Mouse (Mus musculus) neural tube, embryonic 15.5 days (tissue): ENCODE measurements at regions not wholly inside any gene's neighbourhood (a gene's known extent, or its start where the extent isn't known, plus 50 kb on each side); places are given as distances from the start of the nearest gene placed in this dataset.
A peak's percentile ranks its signal among the peaks of the same experiment; 100 is the strongest.

Experiments
- ATAC-seq: fragments of 200-750 bp; cut with Nextera tagmentation; 2 replicates; pipeline ENCODE4 v1.8.0; 2017; ENCODE audit warnings: mild to moderate bottlenecking, moderate TSS enrichment, moderate library complexity; ENCODE audit not compliant: low FRiP score
- H3K27ac ChIP-seq: fragments of 300-500 bp; sonication (generic); replicated peaks from 2 replicates; pipeline ENCODE4 v1.5.1; 2015; ENCODE audit warnings: mild to moderate bottlenecking, inconsistent platforms
- H3K27me3 ChIP-seq: fragments of 300-500 bp; sonication (generic); replicated peaks from 2 replicates; pipeline ENCODE4 v1.6.1; 2015; ENCODE audit warnings: inconsistent platforms
- H3K36me3 ChIP-seq: fragments of 300-500 bp; sonication (generic); 2 replicates; pipeline ENCODE4 v1.6.1; 2015; ENCODE audit warnings: inconsistent platforms
- H3K4me1 ChIP-seq: fragments of 300-500 bp; sonication (generic); 2 replicates; pipeline ENCODE4 v1.6.1; 2015; ENCODE audit warnings: inconsistent platforms
- H3K4me2 ChIP-seq: fragments of 300-500 bp; sonication (generic); 2 replicates; pipeline ENCODE4 v1.6.1; 2015; ENCODE audit warnings: inconsistent platforms, mild to moderate bottlenecking, moderate library complexity
- H3K4me3 ChIP-seq: fragments of 300-500 bp; sonication (generic); replicated peaks from 2 replicates; pipeline ENCODE4 v1.5.1; 2015; ENCODE audit warnings: mild to moderate bottlenecking, inconsistent platforms
- H3K9ac ChIP-seq: fragments of 300-500 bp; sonication (generic); replicated peaks from 2 replicates; pipeline ENCODE4 v1.6.1; 2015; ENCODE audit warnings: mild to moderate bottlenecking, inconsistent platforms
- H3K9me3 ChIP-seq: fragments of 300-500 bp; sonication (generic); replicated peaks from 2 replicates; pipeline ENCODE4 v1.6.1; 2016; ENCODE audit warnings: inconsistent platforms
- WGBS: fragments of 180-500 bp; shearing (Covaris S2); methylation state at CpG from one replicate; pipeline ENCODE4 v1.1.7; 2015; ENCODE audit warnings: mixed read lengths; 5-methylcytosine and 5-hydroxymethylcytosine counted together

DNA sequence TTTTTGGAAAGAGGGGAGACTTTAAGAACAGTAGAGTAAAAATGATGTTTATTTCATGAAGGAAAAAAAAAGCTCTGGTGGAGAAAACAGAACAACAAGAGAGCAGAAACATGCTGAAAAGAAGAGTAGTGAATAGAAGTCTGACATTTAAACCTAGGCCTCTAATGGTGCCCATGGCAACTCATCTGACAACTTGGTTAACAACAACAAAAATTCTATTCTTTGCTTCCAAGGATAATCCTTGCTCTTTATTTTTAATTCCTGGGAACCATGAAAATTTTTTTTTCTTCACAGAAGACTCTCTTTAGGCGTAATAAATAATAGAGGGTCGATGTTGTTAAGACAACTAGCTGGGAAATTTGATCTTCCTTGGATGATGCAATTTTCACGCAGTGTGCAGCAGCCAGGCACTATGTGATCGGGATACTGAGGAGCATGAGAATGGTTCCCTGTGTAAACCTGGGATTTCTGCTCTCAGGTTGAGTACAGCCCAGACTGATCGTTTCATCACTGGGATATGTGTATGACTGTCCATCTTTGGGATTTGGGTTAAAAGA lies 120.4 kb upstream of the Ndst3 start:
- Histone ChIP-seq H3K4me1 (no peaks in the 10 kb centered on the region), H3K36me3 (no peaks in the 10 kb centered on the region), H3K27ac (no peak overlapping the region), H3K9ac (no peak overlapping the region), H3K4me2 (no peak overlapping the region), H3K27me3 (no peaks in the 10 kb centered on the region), H3K9me3 (0 out of 2 replicates have a peak, but pooled peaks cover 3% of the 10 kb centered on the region), H3K4me3 (no peak overlapping the region)
- 0 out of 2 replicates have a peak, but pooled peaks have one; percentile 31 for ATAC-seq
- 31% methylated on average over 5 of the region's 5 CpGs for WGBS

DNA sequence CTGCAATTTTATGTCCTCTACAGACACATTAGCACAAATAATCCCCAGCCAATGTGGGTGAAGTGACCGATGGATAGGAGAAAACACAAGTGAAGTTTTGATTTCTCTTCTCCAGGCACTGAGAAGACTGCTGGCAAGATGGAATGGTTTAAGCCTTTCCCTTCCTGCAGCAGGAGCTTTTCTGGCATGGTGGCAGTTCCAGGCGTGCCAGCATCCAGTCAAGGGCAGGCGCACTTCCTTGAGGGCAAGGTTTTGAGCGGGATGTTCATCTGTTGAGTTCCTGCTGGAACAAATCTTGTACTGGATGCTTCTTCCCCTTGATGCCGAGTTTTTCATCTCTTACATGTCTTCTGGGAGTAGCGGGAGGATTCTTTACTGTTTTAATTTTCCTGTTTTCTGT lies 138.1 kb upstream of the Ndst3 start:
- Histone ChIP-seq H3K9me3 (no peaks in the 10 kb centered on the region), H3K27me3 (no peaks in the 10 kb centered on the region)
- 85% methylated on average over 6 of the region's 6 CpGs for WGBS

DNA sequence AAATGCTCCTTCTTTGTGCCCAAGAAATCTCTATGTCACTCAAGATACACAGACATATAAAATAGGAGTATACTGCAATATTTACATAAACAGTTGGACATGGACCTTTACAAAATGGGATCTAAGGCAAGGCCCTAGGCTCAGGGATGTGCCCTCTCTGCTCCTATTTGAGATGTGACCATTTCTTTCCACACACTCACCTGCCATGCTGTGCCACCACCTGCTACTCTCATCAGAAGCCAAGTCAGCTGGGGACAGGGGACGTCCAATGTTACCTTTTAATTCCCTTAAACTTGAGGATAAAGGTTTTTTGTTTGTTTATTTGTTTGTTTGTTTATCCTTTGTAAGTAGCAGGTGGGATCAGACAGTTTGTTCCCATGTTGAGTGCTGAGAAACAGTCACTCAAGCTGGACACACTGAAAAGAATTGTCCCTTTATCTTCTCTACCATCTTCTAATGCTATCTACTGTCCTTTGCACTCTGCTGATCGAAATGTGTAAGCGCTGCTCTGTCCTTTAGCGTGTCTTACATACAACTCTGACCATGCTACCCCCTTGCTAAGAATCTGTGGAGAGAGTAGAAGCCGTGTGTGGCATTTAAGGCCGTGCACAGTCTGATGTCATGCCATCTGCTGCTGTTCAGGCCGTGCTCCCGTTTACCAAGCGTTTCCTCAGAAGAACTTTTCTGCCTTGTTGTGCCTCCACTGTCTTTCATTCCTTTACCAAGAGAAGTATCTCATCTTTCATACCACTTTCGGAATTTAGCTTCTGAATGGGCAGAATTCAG lies 147.9 kb upstream of the Ndst3 start:
- Histone ChIP-seq H3K9me3 (no peaks in the 10 kb centered on the region), H3K27ac (no peak overlapping the region), H3K4me1 (no peaks in the 10 kb centered on the region), H3K36me3 (no peaks in the 10 kb centered on the region), H3K9ac (no peak overlapping the region), H3K4me2 (no peak overlapping the region), H3K4me3 (no peak overlapping the region), H3K27me3 (no peaks in the 10 kb centered on the region)
- ATAC-seq = no peak
- WGBS = 88% methylated on average over 10 of the region's 10 CpGs

More for the DNA sequence above, 138.1 kb upstream of the Ndst3 start:
- H3K4me2 ChIP-seq = no peak overlapping the region
- no peak for ATAC-seq
- no peak overlapping the region for H3K4me3 ChIP-seq
- no peaks in the 10 kb centered on the region for H3K36me3 ChIP-seq
- no peaks in the 10 kb centered on the region for H3K4me1 ChIP-seq
- H3K27ac ChIP-seq = no peak overlapping the region
- H3K9ac ChIP-seq = no peak overlapping the region

DNA sequence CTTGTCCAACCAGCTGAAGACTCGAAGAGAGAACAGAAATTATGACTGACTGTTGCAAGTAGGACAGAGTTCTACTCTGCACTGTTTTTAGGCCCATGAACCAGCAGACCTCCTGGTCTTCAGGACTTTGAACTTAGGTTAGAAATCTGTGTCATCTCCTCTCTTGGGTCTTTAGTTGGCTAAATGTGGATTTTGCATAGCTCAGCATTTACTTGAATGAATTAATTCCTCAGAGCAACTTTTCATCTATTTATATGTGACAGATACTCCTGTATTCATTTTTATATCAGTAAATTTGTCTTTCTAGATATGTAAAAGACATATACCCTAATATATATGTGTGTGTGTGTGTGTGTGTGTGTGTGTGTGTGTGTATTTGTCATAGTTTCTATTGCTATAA lies 155.9 kb upstream of the Ndst3 start:
- WGBS = 85% methylated on average over 1 of the region's 1 CpGs
- Histone ChIP-seq H3K9me3 (no peaks in the 10 kb centered on the region), H3K4me1 (no peaks in the 10 kb centered on the region), H3K4me2 (no peak overlapping the region), H3K27ac (no peak overlapping the region), H3K4me3 (no peak overlapping the region), H3K36me3 (no peaks in the 10 kb centered on the region), H3K27me3 (no peaks in the 10 kb centered on the region), H3K9ac (no peak overlapping the region)
- no peak for ATAC-seq

DNA sequence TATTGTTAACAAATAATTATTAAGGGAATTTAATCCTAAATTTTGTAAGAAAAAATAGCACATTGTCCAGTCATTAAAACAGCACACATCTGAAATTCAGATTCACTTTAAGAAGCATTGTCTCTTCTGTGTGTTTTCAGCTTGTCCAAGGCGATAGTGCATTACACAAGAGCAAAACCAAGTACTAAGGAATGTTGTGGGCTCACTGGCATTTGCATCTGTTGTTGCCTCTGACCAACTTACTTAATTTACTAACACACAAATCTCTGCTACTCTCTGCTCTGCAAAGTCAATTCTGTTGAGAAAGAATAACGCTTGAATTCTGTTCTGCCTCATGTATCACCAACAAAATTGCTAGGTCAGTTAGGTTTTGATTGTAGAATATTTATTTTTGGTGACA lies 158.0 kb upstream of the Ndst3 start:
- ATAC-seq = no peak

DNA sequence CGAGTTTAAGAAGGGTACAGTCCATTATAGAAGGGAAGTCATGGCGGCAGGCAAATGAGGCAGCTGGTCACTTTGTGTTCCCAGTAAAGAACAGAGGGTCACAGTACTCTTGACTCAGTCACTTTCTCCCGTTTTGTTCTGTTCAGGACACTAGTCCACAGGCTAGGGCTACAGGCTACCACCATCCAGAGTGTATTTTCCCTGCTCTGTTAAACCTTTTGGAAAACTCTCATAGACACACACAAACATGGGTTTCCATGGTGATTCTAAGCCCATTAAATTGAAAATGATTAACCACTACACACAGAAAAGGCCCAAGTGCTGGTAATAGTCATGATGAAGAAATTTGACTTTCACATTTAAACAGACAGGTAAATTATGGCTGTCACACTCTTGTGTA lies 162.2 kb upstream of the Ndst3 start:
- no peaks in the 10 kb centered on the region for H3K9me3 ChIP-seq
- H3K27me3 ChIP-seq = no peaks in the 10 kb centered on the region
- 68% methylated on average over 3 of the region's 3 CpGs for WGBS
- H3K27ac ChIP-seq = no peak overlapping the region
- H3K4me3 ChIP-seq = no peak overlapping the region
- ATAC-seq = no peak
- H3K4me1 ChIP-seq = no peaks in the 10 kb centered on the region
- H3K36me3 ChIP-seq = no peaks in the 10 kb centered on the region
- no peak overlapping the region for H3K4me2 ChIP-seq
- H3K9ac ChIP-seq = no peak overlapping the region

More for the DNA sequence above, 158.0 kb upstream of the Ndst3 start:
- Histone ChIP-seq H3K36me3 (no peaks in the 10 kb centered on the region), H3K4me1 (no peaks in the 10 kb centered on the region), H3K9me3 (no peaks in the 10 kb centered on the region), H3K4me2 (no peak overlapping the region), H3K27ac (no peak overlapping the region), H3K9ac (no peak overlapping the region), H3K27me3 (no peaks in the 10 kb centered on the region), H3K4me3 (no peak overlapping the region)
- WGBS = 83% methylated on average over 2 of the region's 2 CpGs

DNA sequence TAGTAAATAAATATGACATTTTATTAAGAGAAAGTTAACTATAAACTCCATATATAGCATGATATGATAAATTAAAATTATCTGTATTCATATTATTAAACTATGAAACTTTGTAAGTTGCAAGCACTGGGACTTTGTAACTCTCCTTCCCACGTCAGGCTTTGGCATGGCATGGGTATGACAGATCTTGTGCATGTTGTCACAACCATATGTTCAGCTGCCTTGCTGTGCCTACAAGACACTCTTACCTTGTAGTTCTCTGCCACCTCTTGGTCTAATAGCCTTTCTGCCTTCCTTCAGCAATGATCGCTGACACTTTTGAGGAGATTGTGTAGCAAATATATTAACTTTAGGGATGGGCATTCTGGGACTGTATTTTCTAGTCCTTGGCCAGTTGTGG lies 183.1 kb upstream of the Ndst3 start:
- Histone ChIP-seq H3K4me3 (no peak overlapping the region), H3K36me3 (no peaks in the 10 kb centered on the region), H3K27ac (no peak overlapping the region), H3K4me1 (no peaks in the 10 kb centered on the region), H3K9me3 (no peaks in the 10 kb centered on the region), H3K4me2 (no peak overlapping the region), H3K27me3 (no peaks in the 10 kb centered on the region), H3K9ac (no peak overlapping the region)
- ATAC-seq = no peak
- 93% methylated on average over 2 of the region's 2 CpGs for WGBS

DNA sequence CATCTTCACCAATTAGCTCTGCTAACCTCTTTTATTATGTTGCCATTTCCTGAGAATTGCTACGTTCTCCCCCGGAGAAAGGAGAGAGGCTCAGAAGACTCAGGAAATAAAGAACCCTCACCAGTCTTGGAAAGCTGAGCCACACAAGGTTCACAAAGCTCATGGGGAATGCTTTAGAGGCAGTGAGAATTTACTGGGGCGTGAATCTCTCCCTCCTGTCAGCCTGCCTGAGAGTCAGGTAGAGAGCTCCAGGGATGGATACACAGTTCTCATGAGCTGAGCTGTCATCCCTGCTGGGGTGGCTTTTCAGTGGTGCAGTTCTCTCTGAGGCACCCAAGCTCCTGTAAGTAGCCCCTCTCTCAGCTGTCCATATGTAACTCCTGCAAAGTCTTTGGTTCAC lies 203.0 kb upstream of the Ndst3 start:
- no peak for ATAC-seq
- no peaks in the 10 kb centered on the region for H3K9me3 ChIP-seq
- H3K9ac ChIP-seq = no peak overlapping the region
- no peaks in the 10 kb centered on the region for H3K27me3 ChIP-seq
- no peak overlapping the region for H3K4me2 ChIP-seq
- no peaks in the 10 kb centered on the region for H3K36me3 ChIP-seq
- 6% methylated on average over 3 of the region's 3 CpGs for WGBS
- no peak overlapping the region for H3K27ac ChIP-seq
- H3K4me1 ChIP-seq = peaks cover 4% of the 10 kb centered on the region; the same call in 1 of the 2 replicates
- no peak overlapping the region for H3K4me3 ChIP-seq

DNA sequence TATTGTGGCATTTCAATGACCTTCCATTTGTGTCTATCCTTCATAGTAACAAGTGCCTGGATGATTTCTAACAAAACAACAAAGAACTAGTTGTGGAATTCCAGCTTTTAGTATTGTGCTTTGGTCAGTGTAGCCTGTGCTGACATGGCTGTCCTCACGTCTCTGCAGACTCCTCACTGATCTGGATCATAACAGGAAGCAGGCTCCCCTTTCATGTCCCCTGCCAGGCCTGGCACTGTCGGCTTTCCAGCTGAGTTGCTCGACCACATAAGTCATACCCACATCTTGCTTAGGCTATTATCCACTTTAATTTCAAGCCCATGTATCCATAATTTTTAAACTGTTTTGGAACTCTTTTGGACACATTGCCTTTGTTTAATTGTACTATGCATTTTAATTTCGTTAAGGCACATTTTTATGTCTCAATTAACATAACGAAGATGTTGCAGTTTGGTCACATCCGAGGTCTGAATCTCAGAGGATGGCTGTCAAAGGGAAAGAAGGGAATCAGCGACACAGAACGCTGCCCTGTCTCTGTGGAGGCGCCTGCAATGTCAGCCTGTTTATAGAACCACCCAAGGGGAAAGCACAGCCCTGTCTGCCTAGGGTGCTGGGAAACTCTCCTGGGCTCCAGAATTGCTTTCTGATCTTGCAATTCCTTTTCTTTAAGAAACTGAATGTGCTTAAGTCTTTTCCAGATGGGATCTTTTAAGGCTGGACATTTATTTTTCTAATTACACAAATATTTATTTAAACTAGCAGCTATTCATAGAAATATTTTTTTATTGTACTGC lies 215.5 kb upstream of the Ndst3 start:
- Histone ChIP-seq H3K4me1 (peaks cover 6% of the 10 kb centered on the region), H3K27me3 (no peaks in the 10 kb centered on the region), H3K36me3 (no peaks in the 10 kb centered on the region), H3K4me2 (no peak overlapping the region), H3K4me3 (no peak overlapping the region), H3K9me3 (no peaks in the 10 kb centered on the region), H3K9ac (no peak overlapping the region), H3K27ac (0 out of 2 replicates have a peak overlapping the region, but pooled peaks have one; percentile 33)
- WGBS = 25% methylated on average over 9 of the region's 9 CpGs
- 0 out of 2 replicates have a peak, but pooled peaks have one; percentile 59 for ATAC-seq

DNA sequence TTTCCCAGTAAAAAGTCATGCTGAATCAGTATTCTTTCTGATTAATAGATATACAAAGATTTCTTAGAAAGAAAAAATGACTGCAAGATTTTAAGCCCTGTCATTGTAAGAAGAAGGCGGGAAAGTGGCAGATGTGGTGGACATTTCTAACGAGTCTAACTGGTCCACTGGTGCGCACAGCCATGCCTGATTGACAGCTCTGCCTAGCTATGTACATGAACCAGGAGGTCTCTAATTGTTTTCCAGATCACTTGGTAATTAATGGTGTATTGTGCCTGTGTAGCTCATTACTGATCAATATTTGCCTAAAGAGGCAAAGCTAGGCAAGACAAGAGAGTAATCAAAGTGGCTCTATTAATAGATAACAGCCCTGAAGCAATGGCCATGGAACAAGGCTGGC lies 227.5 kb upstream of the Ndst3 start:
- H3K4me3 ChIP-seq = no peak overlapping the region
- H3K9me3 ChIP-seq = no peaks in the 10 kb centered on the region
- no peak for ATAC-seq
- H3K4me2 ChIP-seq = no peak overlapping the region
- no peak overlapping the region for H3K27ac ChIP-seq
- no peaks in the 10 kb centered on the region for H3K36me3 ChIP-seq
- H3K9ac ChIP-seq = no peak overlapping the region
- no peaks in the 10 kb centered on the region for H3K4me1 ChIP-seq
- no peaks in the 10 kb centered on the region for H3K27me3 ChIP-seq
- WGBS = 75% methylated on average over 3 of the region's 3 CpGs

DNA sequence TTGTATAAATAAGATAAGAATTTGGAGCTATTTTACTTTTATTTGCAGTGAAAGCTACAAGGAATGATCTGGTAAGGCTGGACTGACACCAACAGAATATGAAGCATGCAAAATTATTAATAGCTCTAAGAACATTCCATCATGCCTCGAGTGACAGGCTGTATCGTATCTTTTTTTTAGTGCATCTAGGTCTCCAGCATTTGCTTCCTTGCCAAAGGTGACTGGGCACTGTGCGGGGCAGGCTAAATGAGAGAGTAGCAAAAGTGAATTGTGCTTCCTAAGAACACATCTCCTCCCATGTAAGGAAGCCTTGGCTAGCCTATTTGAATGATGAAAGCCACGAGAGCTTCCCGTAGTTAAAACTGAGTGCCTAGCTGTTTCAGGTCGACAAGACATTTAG lies 261.5 kb upstream of the Ndst3 start:
- no peaks in the 10 kb centered on the region for H3K36me3 ChIP-seq
- no peak overlapping the region for H3K27ac ChIP-seq
- H3K9me3 ChIP-seq = no peaks in the 10 kb centered on the region
- H3K4me1 ChIP-seq = no peaks in the 10 kb centered on the region
- H3K4me3 ChIP-seq = no peak overlapping the region
- WGBS = 76% methylated on average over 6 of the region's 6 CpGs
- no peak overlapping the region for H3K4me2 ChIP-seq
- H3K9ac ChIP-seq = no peak overlapping the region
- no peak for ATAC-seq
- H3K27me3 ChIP-seq = no peaks in the 10 kb centered on the region

DNA sequence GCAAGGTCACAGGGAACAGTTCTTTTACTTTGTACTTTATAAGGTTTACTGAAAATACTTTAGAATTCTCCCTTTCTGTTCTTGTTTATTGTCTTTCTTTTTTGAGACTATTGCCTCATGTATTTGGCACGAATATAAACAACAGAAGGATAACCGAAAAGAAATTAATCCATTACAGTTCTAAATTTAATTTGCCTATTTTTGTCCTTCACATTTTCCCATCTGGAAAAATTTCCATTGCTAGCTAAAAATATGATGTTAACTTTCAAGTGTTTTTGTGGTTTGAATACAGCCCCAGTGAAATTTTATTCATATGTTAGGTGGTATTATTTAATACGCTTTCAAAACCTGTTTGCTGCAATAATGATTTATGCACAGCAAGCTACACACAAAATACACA lies 276.7 kb upstream of the Ndst3 start:
- WGBS = 88% methylated on average over 3 of the region's 3 CpGs
- Histone ChIP-seq H3K27me3 (no peaks in the 10 kb centered on the region), H3K9me3 (no peaks in the 10 kb centered on the region), H3K9ac (no peak overlapping the region), H3K4me3 (no peak overlapping the region), H3K4me2 (no peak overlapping the region), H3K27ac (no peak overlapping the region), H3K4me1 (no peaks in the 10 kb centered on the region), H3K36me3 (no peaks in the 10 kb centered on the region)
- ATAC-seq = no peak
